Mouse (Mus musculus) midbrain, embryonic 16.5 days (tissue): ENCODE data around the gene Syt17. TPM values are rescaled to one million over a fixed set of nuclear protein-coding genes. Genes with fewer than 3 reads are reported as not detected.
A peak's percentile ranks its signal among the peaks of the same experiment; 100 is the strongest.

Experiments
- ATAC-seq: fragments of 200-750 bp; cut with Nextera tagmentation; 2 replicates; pipeline ENCODE4 v1.8.0; 2017; ENCODE audit warnings: moderate TSS enrichment
- H3K27ac ChIP-seq: fragments of 300-500 bp; sonication (generic); 2 replicates; pipeline ENCODE4 v1.5.1; 2014; ENCODE audit warnings: mild to moderate bottlenecking, low read length, mixed read lengths
- H3K27me3 ChIP-seq: fragments of 300-500 bp; sonication (generic); 2 replicates; pipeline ENCODE4 v1.6.1; 2014; ENCODE audit warnings: low read depth, low read length, mixed read lengths; ENCODE audit not compliant: control insufficient read depth, insufficient read depth
- H3K36me3 ChIP-seq: fragments of 300-500 bp; sonication (generic); 2 replicates; pipeline ENCODE4 v1.6.1; 2014; ENCODE audit warnings: mild to moderate bottlenecking, low read length, moderate library complexity, mixed read lengths; ENCODE audit not compliant: control insufficient read depth, insufficient read depth
- H3K4me1 ChIP-seq: fragments of 300-500 bp; sonication (generic); 2 replicates; pipeline ENCODE4 v1.6.1; 2014; ENCODE audit warnings: mild to moderate bottlenecking, low read length, mixed read lengths; ENCODE audit not compliant: control insufficient read depth, insufficient read depth
- H3K4me2 ChIP-seq: fragments of 300-500 bp; sonication (generic); 2 replicates; pipeline ENCODE4 v1.6.1; 2014; ENCODE audit warnings: mild to moderate bottlenecking, low read length, mixed read lengths
- H3K4me3 ChIP-seq: fragments of 300-500 bp; sonication (generic); 2 replicates; pipeline ENCODE4 v1.5.1; 2014; ENCODE audit warnings: low read depth, mild to moderate bottlenecking, low read length, moderate library complexity, mixed read lengths
- H3K9ac ChIP-seq: fragments of 300-500 bp; sonication (generic); 2 replicates; pipeline ENCODE4 v1.6.1; 2014; ENCODE audit warnings: low read depth, low read length, mixed read lengths
- H3K9me3 ChIP-seq: fragments of 300-500 bp; sonication (generic); replicated peaks from 2 replicates; pipeline ENCODE4 v1.6.1; 2014; ENCODE audit warnings: mild to moderate bottlenecking, low read length, mixed read lengths; ENCODE audit not compliant: control insufficient read depth, poor library complexity, severe bottlenecking
- WGBS: fragments of 180-500 bp; shearing (Covaris S2); extraction: QIAGEN DNeasy Blood & Tissue Kit; methylation state at CpG from one replicate; pipeline ENCODE4 v1.1.7; 2014; 5-methylcytosine and 5-hydroxymethylcytosine counted together
- polyA plus RNA-seq: library from polyadenylated mRNA; unstranded; fragments of >200 nt; fragmentation: Nextera tagmentation; extraction: Ambion mirVana; gene quantifications from 2 replicates; pipeline ENCODE4 v1.2.1, GENCODE M21; 2015

The Syt17 gene
- polyA plus RNA-seq, 1 experiment from 2014 or later = 25.9 TPM

GRCm38 (mm10) chr7:118443371-118443770 is 4.7 kb downstream of the Syt17 start:
- Histone ChIP-seq H3K27me3 (no peaks in the 10 kb centered on the region), H3K4me1 (peaks cover 10% of the 10 kb centered on the region), H3K4me2 (peak overlapping the region; percentile 36), H3K9me3 (no peaks in the 10 kb centered on the region), H3K36me3 (no peaks in the 10 kb centered on the region), H3K4me3 (peak overlapping the region; percentile 5; the same call in 1 of the 2 replicates), H3K27ac (no peak overlapping the region), H3K9ac (no peak overlapping the region)
- 7% methylated on average over 9 of the region's 9 CpGs for WGBS
- no peak for ATAC-seq

DNA sequence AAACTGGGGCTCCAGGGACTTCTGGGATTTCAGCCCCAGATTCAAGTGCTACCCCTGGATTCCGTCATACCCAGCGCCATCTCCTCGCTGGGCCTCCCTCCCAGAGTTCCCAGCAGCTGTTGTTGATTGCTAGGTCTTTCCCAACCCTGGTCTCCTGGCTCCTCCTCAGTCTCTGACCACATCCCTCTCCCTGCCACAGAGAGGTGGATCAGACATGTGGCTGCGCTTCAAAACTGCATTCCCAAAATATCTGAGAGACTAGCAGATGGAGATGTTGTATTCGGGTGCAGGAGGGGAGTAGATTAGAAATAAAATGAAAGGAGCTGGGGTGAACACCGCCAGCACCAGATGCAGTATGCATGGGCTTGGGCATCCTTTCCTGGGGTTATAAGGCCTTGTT is 6.5 kb downstream of the Syt17 start:
- H3K4me3 ChIP-seq = no peak overlapping the region
- no peak overlapping the region for H3K9ac ChIP-seq
- H3K27ac ChIP-seq = no peak overlapping the region
- WGBS = 91% methylated on average over 6 of the region's 6 CpGs
- no peak for ATAC-seq
- no peaks in the 10 kb centered on the region for H3K9me3 ChIP-seq
- H3K4me1 ChIP-seq = 0 out of 2 replicates have a peak, but pooled peaks cover 5% of the 10 kb centered on the region
- no peaks in the 10 kb centered on the region for H3K36me3 ChIP-seq
- H3K27me3 ChIP-seq = no peaks in the 10 kb centered on the region
- H3K4me2 ChIP-seq = no peak overlapping the region

GRCm38 (mm10) chr7:118437101-118437802 is 10.8 kb downstream of the Syt17 start:
- Histone ChIP-seq H3K27ac (no peak overlapping the region), H3K9me3 (no peaks in the 10 kb centered on the region; the same call in 1 of the 2 replicates), H3K4me2 (no peak overlapping the region), H3K27me3 (no peaks in the 10 kb centered on the region), H3K4me1 (no peaks in the 10 kb centered on the region), H3K4me3 (no peak overlapping the region), H3K9ac (no peak overlapping the region), H3K36me3 (no peaks in the 10 kb centered on the region)
- 61% methylated on average over 7 of the region's 7 CpGs for WGBS
- ATAC-seq = no peak

GRCm38 (mm10) chr7:118428937-118429336 is 19.1 kb downstream of the Syt17 start:
- Histone ChIP-seq H3K4me2 (no peak overlapping the region), H3K27ac (no peak overlapping the region), H3K9ac (no peak overlapping the region), H3K27me3 (no peaks in the 10 kb centered on the region), H3K4me1 (no peaks in the 10 kb centered on the region), H3K4me3 (no peak overlapping the region), H3K36me3 (no peaks in the 10 kb centered on the region), H3K9me3 (no peaks in the 10 kb centered on the region)
- WGBS = 84% methylated on average over 2 of the region's 2 CpGs
- no peak for ATAC-seq

GRCm38 (mm10) chr7:118419491-118420180 is 28.4 kb downstream of the Syt17 start:
- Histone ChIP-seq H3K27ac (peak overlapping the region; percentile 48), H3K4me1 (peaks cover 5% of the 10 kb centered on the region), H3K9me3 (no peaks in the 10 kb centered on the region), H3K9ac (no peak overlapping the region), H3K27me3 (no peaks in the 10 kb centered on the region), H3K4me2 (peak overlapping the region; percentile 19), H3K36me3 (no peaks in the 10 kb centered on the region), H3K4me3 (no peak overlapping the region)
- 35% methylated on average over 6 of the region's 6 CpGs for whole genome bisulfite sequencing
- ATAC-seq = peak; percentile 64

GRCm38 (mm10) chr7:118414183-118414582 is 33.8 kb downstream of the Syt17 start:
- H3K4me1 ChIP-seq = no peaks in the 10 kb centered on the region
- no peak overlapping the region for H3K4me3 ChIP-seq
- no peak overlapping the region for H3K4me2 ChIP-seq
- H3K9ac ChIP-seq = no peak overlapping the region
- H3K27me3 ChIP-seq = no peaks in the 10 kb centered on the region
- ATAC-seq = no peak
- no peak overlapping the region for H3K27ac ChIP-seq
- H3K36me3 ChIP-seq = no peaks in the 10 kb centered on the region
- 75% methylated on average over 3 of the region's 3 CpGs for WGBS
- no peaks in the 10 kb centered on the region for H3K9me3 ChIP-seq

DNA sequence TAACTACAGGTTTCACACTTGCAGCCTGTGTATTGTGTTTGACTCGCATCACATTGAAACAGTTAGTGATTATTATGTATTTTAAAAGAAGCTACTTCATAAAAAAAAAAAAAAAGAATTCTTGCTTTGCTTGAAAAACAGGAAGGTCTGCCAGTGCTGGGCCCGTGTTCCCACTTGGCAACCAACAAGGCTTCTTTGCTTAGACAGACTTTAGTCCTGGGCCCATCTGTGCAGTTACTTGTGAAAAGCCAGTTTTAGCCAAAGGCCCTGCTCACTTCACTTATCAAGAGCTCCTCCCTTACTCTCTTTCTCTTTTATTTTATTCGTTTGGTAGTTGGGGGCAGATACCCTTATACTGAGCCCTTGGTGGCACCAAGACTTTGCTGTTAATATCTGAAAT is 36.1 kb downstream of the Syt17 start:
- H3K27ac ChIP-seq = no peak overlapping the region
- 86% methylated on average over 3 of the region's 3 CpGs for WGBS
- ATAC-seq = no peak
- no peaks in the 10 kb centered on the region for H3K4me1 ChIP-seq
- H3K9ac ChIP-seq = no peak overlapping the region
- no peaks in the 10 kb centered on the region for H3K27me3 ChIP-seq
- no peak overlapping the region for H3K4me2 ChIP-seq
- no peak overlapping the region for H3K4me3 ChIP-seq
- H3K9me3 ChIP-seq = no peaks in the 10 kb centered on the region
- no peaks in the 10 kb centered on the region for H3K36me3 ChIP-seq

- Histone ChIP-seq H3K9me3 (no peaks in the 10 kb centered on the region), H3K27ac (no peak overlapping the region), H3K4me2 (no peak overlapping the region), H3K4me3 (no peak overlapping the region), H3K36me3 (no peaks in the 10 kb centered on the region), H3K4me1 (no peaks in the 10 kb centered on the region), H3K9ac (no peak overlapping the region), H3K27me3 (no peaks in the 10 kb centered on the region)
- 30% methylated on average over 2 of the region's 2 CpGs for WGBS
- ATAC-seq = no peak
These were observed 38.6 kb downstream of the Syt17 start for GRCm38 (mm10) chr7:118409421-118409820.

DNA sequence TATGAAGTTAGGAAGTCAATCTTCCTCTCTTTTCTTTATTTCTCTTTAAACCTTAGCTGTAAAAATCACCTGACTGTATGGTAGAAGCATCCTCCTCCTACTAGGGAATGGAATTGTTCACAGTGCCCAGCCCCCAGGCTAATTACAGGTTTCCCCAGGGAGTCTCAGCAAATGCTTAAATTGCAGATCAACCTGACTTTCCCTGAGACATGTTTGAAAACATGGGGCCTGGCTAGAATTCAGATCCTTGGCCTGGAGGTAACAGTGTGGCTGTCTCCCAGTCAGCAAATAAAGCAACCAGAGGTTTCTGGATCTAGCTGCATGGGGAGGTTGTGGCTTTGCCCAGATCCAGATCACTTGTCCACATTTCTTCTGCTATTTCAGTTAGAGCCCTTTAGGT is 42.8 kb downstream of the Syt17 start:
- Histone ChIP-seq H3K4me1 (peaks cover 4% of the 10 kb centered on the region; the same call in 1 of the 2 replicates), H3K27ac (no peak overlapping the region), H3K4me3 (no peak overlapping the region), H3K4me2 (no peak overlapping the region), H3K9me3 (no peaks in the 10 kb centered on the region), H3K9ac (no peak overlapping the region), H3K27me3 (no peaks in the 10 kb centered on the region), H3K36me3 (no peaks in the 10 kb centered on the region)
- ATAC-seq = no peak
